Mouse (Mus musculus) heart, adult 10 weeks (tissue): ENCODE data around the gene Dcp1b. TPM values are rescaled to one million over a fixed set of nuclear protein-coding genes. Genes with fewer than 3 reads are reported as not detected.

ENCODE experiments used
- polyA plus RNA-seq: library from polyadenylated mRNA; stranded (reverse); fragments of 350-450 nt; fragmentation: Illumina TruSeq; extraction: RNeasy Lipid Tissue Mini Kit (QIAGEN cat#74804); gene quantifications from one replicate; pipeline ENCODE4 v1.2.3, GENCODE M21; 2014; ENCODE audit warnings: low read depth, low replicate concordance

Dcp1b gene
- polyA plus RNA-seq: 3.3 TPM

DNA sequence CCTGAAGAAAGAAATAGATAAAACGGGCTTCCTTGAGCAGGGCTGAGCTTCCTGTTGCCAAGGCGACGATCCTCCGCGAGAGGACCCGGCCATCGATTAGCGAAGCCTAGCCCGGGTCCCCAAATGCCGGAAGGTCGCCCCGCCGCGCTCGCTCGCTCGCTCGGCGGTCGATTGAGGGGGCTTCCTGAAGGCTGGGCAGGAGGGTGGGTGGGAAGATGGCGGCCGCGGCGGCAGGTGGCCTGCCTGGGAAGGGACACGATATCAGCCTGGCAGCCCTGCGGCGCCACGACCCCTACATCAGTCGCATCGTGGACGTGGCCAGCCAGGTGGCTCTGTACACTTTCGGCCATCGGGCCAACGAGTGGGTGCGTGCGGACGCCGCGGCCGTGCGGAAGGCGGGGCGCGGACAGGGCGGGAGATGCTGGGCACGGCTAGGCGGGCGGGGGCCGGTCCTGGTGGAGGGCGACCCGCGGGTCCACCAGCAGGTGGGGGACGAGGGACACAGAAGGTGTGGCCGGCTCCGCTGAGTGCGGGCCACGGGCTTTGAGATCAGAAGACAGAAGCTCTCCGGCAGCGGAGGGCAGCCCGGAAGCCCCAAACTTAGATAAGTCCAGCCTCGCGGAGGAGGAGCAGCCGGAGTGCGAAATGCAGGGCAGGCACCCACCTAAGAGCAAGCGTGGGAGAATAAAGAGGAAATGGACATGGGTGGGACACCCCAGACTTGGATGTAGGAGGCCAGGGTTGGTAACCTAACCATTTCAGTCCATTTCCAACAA lies at the start of gene Dcp1b:
Gene Dcp1b (plus strand): TSS at position 176 of the 776 bp plus-strand sequence.

DNA sequence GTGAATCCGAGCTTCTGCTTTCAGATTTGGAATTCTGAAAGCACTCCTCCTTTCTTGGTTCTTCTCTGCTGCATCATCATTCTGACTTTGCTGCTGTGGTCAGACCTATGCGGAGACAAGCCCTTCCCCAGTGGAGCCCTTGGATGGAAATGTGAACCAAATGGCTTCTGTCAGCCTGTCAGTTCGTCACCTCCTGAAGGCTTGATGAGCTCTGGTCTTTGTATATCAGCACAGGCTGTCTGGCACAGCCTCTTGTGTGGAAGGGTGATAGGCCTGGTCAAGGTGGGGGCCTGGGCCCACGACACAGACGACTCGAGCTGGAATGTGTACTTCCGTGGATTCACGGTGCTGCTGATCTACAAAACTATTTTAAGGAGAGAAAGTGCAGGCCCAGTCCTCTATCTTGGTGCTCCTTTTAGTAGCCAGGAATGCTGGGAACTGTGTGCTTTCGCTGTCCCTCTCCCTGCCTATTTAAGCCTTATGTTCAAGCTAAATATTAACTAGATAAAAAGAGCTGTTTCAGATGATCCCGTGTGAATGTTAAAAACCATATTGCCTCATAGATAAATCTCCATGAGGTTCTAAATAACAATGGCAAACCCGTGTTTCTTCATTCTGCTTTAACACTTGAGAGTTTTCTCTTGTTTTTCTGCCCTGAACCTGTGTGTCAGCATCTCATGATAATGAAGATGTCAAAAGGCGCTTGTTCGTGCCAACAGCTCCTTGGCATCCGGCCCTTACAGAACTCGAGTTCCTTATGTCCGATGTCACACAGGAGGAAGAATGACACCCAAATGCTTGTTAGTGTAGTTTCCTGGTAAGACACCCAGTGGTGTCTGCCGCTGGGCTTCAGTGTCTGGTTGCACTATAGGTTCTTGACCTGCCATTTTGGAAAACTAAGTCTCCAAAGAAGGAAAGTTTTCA lies 21.6 kb downstream of the Dcp1b start, which contains the start of gene Cacna1c:
Gene Cacna1c (minus strand): TSS at position 37 of the 924 bp plus-strand sequence.

DNA sequence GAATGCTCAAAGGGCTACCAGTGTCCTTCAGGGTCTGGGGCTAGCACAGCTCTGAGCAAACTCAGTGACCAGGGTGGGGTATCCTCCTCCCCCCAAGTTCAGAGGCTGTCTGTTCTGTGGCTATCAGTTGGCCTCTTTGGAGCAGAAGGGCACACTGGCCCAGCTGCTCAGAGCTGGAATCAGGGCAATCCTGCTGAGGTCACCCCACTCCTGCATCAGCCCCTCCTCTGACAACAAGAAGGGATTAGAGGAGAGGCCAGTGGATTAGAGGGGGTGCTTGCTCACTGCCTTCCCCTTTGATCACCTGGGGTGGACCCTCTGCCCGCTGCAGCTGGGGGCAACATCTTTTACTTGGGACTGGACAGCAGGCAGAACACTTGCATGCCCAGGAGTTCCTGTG lies 61.2 kb downstream of the Dcp1b start, which contains the start of gene Cacna2d4:
Gene Cacna2d4 (plus strand): TSS at position 286 of the 400 bp plus-strand sequence.

Other genes with a start within 250 kb of the Dcp1b start
- 98.6 TPM for gene Cacna1c, start 21.2 kb downstream of the Dcp1b start, polyA plus RNA-seq
- gene Cacna2d4, start 61.3 kb downstream of the Dcp1b start, polyA plus RNA-seq: not detected
- 0.29 TPM for gene Lrtm2, start 155.5 kb downstream of the Dcp1b start, polyA plus RNA-seq
- gene Adipor2, start 242.5 kb downstream of the Dcp1b start, polyA plus RNA-seq: 62.0 TPM